Mouse (Mus musculus) testis, adult 2 months (tissue): ENCODE measurements at regions not wholly inside any gene's neighbourhood (a gene's known extent, or its start where the extent isn't known, plus 50 kb on each side); places are given as distances from the start of the nearest gene placed in this dataset.

Source experiments
- CTCF ChIP-seq: fragments of 200-500 bp; IDR thresholded peaks from 2 replicates; pipeline ENCODE4 v1.5.1; 2012; ENCODE audit warnings: low read depth, mild to moderate bottlenecking, inconsistent platforms, low read length, moderate library complexity; ENCODE audit not compliant: control insufficient read depth, insufficient read depth, insufficient replicate concordance
- POLR2A ChIP-seq: fragments of 200-500 bp; IDR thresholded peaks from 2 replicates; pipeline ENCODE4 v1.6.1; 2012; ENCODE audit warnings: low read depth, mild to moderate bottlenecking, inconsistent platforms, low read length, moderate library complexity; ENCODE audit not compliant: control insufficient read depth

DNA sequence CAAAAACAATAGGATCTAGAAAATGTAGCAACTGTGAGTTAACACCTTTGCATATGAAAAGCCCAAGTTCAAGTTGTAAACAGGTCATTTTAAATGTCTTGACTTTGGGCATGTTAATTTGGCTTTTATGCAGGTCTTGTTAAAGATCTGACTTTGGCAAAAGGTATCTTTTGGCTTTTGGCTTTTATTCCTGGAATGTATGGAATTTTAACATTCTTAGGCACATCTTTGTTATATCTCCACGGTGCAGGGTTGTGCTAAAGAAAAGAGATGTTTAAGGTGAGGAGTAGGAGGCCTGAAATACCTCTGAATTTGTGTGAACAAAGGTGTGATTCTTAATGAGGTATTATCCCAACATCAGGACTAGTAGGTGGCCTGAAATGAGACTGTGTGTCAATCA, 97.6 kb upstream of the Slc5a7 start:
- TF ChIP-seq CTCF (no peak), POLR2A (no peak)
